Mouse (Mus musculus) midbrain, embryonic 11.5 days (tissue): Measurements from ENCODE around the gene Mcm2. TPM values are rescaled to one million over a fixed set of nuclear protein-coding genes. Genes with fewer than 3 reads are reported as not detected.

Experiments
- ATAC-seq: fragments of 200-750 bp; cut with Nextera tagmentation; 2 replicates; pipeline ENCODE4 v1.8.0; 2017; ENCODE audit warnings: moderate TSS enrichment, moderate library complexity; ENCODE audit not compliant: low FRiP score
- DNase-seq: peaks from one replicate; pipeline ENCODE4 v3.0.0; 2015; ENCODE audit warnings: low spot score; ENCODE audit errors: missing footprints
- H3K27ac ChIP-seq: fragments of 300-500 bp; sonication (generic); 2 replicates; pipeline ENCODE4 v1.5.1; 2014; ENCODE audit warnings: low read depth, low read length
- H3K27me3 ChIP-seq: fragments of 300-500 bp; sonication (generic); 2 replicates; pipeline ENCODE4 v1.6.1; 2014; ENCODE audit warnings: mild to moderate bottlenecking, low read length, moderate library complexity, mixed read lengths; ENCODE audit not compliant: control insufficient read depth, insufficient read depth
- H3K36me3 ChIP-seq: fragments of 300-500 bp; sonication (generic); 2 replicates; pipeline ENCODE4 v1.6.1; 2014; ENCODE audit warnings: mild to moderate bottlenecking, low read length, moderate library complexity, mixed read lengths; ENCODE audit not compliant: control insufficient read depth, insufficient read depth
- H3K4me1 ChIP-seq: fragments of 300-500 bp; sonication (generic); 2 replicates; pipeline ENCODE4 v1.6.1; 2014; ENCODE audit warnings: low read length; ENCODE audit not compliant: control insufficient read depth, insufficient read depth
- H3K4me2 ChIP-seq: fragments of 300-500 bp; sonication (generic); 2 replicates; pipeline ENCODE4 v1.6.1; 2014; ENCODE audit warnings: mild to moderate bottlenecking, moderate library complexity
- H3K4me3 ChIP-seq: fragments of 300-500 bp; sonication (generic); 2 replicates; pipeline ENCODE4 v1.5.1; 2014; ENCODE audit warnings: low read depth, low read length
- H3K9ac ChIP-seq: fragments of 300-500 bp; sonication (generic); 2 replicates; pipeline ENCODE4 v1.6.1; 2014; ENCODE audit warnings: low read length
- H3K9me3 ChIP-seq: fragments of 300-500 bp; sonication (generic); 2 replicates; pipeline ENCODE4 v1.6.1; 2016; ENCODE audit warnings: low read length; ENCODE audit not compliant: control insufficient read depth
- WGBS: fragments of 180-500 bp; shearing (Covaris S2); extraction: QIAGEN DNeasy Blood & Tissue Kit; methylation state at CpG from one replicate; pipeline ENCODE4 v1.1.7; 2014; 5-methylcytosine and 5-hydroxymethylcytosine counted together
- polyA plus RNA-seq: library from polyadenylated mRNA; unstranded; fragments of >200 nt; fragmentation: Nextera tagmentation; extraction: Ambion mirVana; gene quantifications from 2 replicates; pipeline ENCODE4 v1.2.1, GENCODE M21; 2014

Gene Mcm2
- polyA plus RNA-seq, 1 experiment from 2014 or later = 212 TPM

DNA sequence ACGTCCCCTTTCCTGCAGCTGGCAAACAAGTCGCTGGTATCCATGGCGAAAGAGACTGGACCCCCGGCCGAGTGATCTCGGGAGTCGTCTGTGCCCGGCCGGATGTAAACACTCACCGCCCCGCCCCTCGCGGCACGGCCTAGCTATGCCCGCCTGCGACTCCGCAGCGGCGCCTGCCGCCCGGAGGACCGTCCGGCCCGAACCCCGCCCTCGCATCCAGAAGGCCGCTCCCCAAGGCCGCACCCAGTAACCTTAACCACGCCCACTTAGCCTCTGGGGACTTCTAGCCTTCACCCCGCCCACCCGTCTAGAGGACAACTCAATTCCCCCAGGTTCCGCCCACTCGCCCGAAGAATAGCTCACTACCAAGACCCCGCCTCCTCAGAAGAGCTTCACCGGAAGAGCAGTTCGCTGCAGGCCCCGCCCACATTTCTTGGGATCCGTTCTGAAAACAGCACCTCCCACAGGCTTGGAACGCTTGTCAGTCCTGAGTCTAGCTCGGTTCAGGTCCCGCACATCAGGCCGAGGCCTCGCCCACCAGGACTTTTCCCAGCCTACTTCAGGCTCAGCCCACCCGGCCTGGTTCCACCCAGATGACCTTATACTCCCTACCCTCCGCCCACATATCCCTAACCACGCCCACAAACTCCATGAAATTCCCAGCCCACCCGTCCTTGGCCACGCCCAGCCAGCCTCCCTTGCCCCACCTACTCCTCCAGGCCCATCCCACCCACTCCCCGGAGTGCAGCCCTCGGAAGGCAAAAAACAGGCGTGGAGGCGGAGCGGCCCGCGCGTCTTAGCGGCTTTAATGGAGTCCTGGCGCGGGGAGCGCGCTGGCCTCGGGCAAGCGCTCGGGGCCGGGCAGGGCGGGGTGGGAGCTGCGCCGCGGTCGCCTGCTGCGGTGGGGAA lies 56.5 kb downstream of the Mcm2 start, which contains the start of gene Abtb1:
Gene Abtb1 (minus strand): TSS at position 204 of the 909 bp plus-strand sequence.
- Histone ChIP-seq H3K27ac (peak within 1 kb of the TSS; percentile 64), H3K4me1 (peaks cover 13% of the 10 kb centered on the region), H3K9me3 (no peaks in the 10 kb centered on the region), H3K36me3 (no peaks in the 10 kb centered on the region), H3K27me3 (no peaks in the 10 kb centered on the region), H3K9ac (peak within 1 kb of the TSS; percentile 79), H3K4me3 (peak within 1 kb of the TSS; percentile 85), H3K4me2 (peak within 1 kb of the TSS; percentile 86)
- WGBS = under 1% methylated on average over 72 of the region's 72 CpGs
- DNase-seq (peak; percentile 100), ATAC-seq (peak; percentile 96)

DNA sequence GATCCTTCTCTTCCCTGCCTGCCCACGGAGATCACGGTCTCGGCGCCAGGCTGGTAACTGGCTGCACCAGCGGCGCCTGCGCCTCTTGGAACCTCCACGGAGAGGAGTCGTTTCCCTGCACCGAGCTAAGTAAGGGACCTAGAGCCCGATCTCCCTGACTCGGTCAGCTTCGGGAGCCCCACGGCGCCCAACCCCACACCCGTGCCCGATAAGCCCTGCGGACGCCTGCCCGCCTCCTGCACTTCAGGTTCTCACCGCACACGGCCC lies 57.1 kb downstream of the Mcm2 start:
- ATAC-seq (no peak), DNase-seq (no peak)
- Histone ChIP-seq H3K27me3 (no peaks in the 10 kb centered on the region), H3K36me3 (no peaks in the 10 kb centered on the region), H3K9me3 (no peaks in the 10 kb centered on the region), H3K4me2 (peak overlapping the region; percentile 86), H3K9ac (peak overlapping the region; percentile 79), H3K4me3 (peak overlapping the region; percentile 85), H3K4me1 (peaks cover 13% of the 10 kb centered on the region), H3K27ac (peak overlapping the region; percentile 54)
- WGBS = 0% methylated on average over 22 of the region's 22 CpGs

DNA sequence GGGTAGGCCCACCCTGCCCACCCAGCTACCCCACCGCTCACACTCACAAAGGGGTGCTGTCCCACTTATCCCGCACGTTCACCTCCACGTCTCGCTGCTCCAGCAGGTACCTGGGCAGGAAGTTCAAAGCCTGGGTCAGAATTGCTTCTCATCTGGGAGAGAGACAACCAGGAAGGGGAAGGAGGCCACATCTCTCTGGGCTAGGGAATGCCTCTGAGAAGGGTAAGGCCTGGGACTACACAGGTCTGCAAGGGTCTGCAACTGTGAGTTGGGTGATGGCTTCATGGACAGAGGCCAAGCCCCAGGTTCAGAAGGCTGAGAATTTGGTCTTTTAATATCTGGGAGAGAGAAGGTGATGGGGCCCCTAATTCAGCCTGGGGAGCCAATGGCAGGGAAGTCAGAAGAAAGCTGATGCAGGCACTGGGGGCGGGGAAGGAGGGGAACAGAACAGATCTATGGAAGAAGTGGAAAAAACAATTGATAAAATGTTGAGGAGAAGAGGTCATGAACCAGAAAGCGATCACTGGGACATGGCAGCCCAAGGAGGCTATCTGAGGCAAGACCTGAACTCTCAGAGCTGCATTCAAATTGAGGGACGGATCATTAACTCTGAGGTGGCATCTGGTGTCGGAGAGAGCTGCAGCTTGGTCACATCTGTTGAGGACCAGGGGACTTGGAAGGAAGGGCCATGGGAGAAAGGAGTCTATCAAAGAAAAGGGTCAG lies 57.6 kb downstream of the Mcm2 start:
- peaks cover 13% of the 10 kb centered on the region for H3K4me1 ChIP-seq
- H3K36me3 ChIP-seq = no peaks in the 10 kb centered on the region
- no peaks in the 10 kb centered on the region for H3K27me3 ChIP-seq
- WGBS = 58% methylated on average over 9 of the region's 9 CpGs
- peak overlapping the region; percentile 54 for H3K27ac ChIP-seq
- ATAC-seq = no peak
- H3K4me3 ChIP-seq = peak overlapping the region; percentile 85
- H3K4me2 ChIP-seq = peak overlapping the region; percentile 86
- no peaks in the 10 kb centered on the region for H3K9me3 ChIP-seq
- DNase-seq = peak; percentile 90
- H3K9ac ChIP-seq = peak overlapping the region; percentile 79

DNA sequence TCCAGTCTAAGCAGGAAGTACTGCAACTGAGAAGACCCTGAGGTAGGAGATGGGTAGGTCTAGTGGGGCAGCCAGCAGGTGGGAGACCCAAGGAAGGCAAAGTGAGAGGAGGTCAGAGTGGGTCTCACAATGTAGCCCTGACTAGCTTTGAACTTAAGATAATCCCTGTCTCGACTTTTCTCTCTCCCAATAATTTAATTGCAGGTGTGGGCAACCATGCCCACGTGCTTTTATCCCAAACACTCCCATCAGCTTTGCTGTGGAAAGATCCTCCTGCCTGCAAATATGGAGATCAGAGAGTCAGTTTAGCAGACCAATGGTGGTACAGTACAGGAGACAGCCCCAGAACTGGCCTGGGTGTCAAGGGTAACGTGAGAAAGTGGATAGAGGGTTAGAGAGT lies 58.4 kb downstream of the Mcm2 start:
- 72% methylated on average over 3 of the region's 3 CpGs for WGBS
- Histone ChIP-seq H3K27ac (no peak overlapping the region), H3K4me1 (peaks cover 13% of the 10 kb centered on the region), H3K4me2 (no peak overlapping the region), H3K4me3 (no peak overlapping the region), H3K36me3 (no peaks in the 10 kb centered on the region), H3K27me3 (no peaks in the 10 kb centered on the region), H3K9me3 (no peaks in the 10 kb centered on the region), H3K9ac (no peak overlapping the region)
- ATAC-seq (no peak), DNase-seq (no peak)

DNA sequence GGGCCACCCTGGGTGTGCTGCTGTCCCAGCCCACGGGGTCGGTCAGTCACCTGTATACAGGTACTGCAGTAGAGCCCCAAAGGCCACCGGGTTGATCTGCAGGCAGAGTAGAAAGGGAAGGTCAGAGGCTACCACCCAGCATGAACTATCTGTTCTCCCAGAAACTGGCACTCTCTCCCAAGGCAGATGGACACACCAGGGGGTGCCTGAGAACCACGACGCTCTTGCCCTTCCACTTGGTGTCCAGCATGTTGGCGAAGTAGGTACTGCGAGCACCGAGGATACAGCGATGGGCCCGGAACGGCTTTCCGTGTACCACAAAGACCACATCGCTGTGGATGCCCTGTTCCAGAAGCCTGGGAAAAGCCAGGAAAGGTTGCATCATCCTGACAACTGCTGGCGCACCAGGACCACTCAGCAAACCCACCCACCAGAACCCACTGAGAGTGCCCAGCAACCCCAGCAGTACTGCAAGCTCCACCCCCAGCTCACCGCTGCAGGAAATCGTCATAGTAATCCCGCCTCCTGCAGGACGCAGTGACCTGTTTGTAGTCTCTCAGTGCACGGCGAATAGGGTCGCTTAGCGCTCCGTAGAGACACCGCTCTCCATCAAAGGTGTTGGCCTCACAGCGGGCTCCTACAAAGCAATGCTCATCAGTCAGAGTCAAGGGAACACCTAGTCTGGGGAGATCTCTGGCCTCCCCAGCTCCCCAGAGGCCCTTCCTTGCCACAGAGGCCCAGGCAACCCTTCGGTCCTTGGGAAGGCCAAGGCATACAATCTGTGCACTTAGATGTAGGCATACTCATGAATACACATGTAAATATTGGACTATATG lies 59.2 kb downstream of the Mcm2 start:
- ATAC-seq = no peak
- H3K36me3 ChIP-seq = no peaks in the 10 kb centered on the region

DNA sequence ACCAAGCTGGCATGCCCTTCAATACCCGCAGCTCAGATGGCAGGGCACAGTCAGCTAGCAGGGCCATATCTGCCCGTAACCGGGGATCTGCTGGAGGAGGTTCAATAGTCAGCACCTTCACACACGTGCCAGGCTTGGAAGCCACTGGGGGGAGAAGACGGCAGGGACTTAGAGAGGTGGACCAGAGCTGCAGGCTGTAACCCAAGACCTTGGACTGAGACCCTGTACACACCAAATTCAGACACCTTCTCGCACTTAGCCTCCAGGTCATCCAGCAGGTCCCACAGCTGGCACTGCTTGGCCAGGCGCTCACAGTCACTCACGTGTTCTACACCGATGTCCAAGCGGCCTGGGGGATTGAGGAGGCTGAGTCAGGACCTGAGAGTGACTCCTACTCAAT lies 60.0 kb downstream of the Mcm2 start:
- ATAC-seq (no peak), DNase-seq (no peak)
- WGBS = 90% methylated on average over 10 of the region's 10 CpGs
- Histone ChIP-seq H3K36me3 (no peaks in the 10 kb centered on the region), H3K9ac (no peak overlapping the region), H3K4me1 (peaks cover 13% of the 10 kb centered on the region), H3K27me3 (no peaks in the 10 kb centered on the region), H3K9me3 (no peaks in the 10 kb centered on the region), H3K4me3 (no peak overlapping the region), H3K27ac (no peak overlapping the region), H3K4me2 (no peak overlapping the region)

More for the DNA sequence above, 59.2 kb downstream of the Mcm2 start:
- Histone ChIP-seq H3K4me2 (no peak overlapping the region), H3K9ac (no peak overlapping the region), H3K27me3 (no peaks in the 10 kb centered on the region), H3K9me3 (no peaks in the 10 kb centered on the region), H3K27ac (no peak overlapping the region), H3K4me1 (peaks cover 13% of the 10 kb centered on the region), H3K4me3 (no peak overlapping the region)
- 84% methylated on average over 26 of the region's 26 CpGs for WGBS
- DNase-seq = no peak

GRCm38 (mm10) chr6:88837999-88838398 lies 60.6 kb downstream of the Mcm2 start:
- ATAC-seq (no peak), DNase-seq (no peak)
- Histone ChIP-seq H3K36me3 (no peaks in the 10 kb centered on the region), H3K9ac (no peak overlapping the region), H3K27ac (no peak overlapping the region), H3K4me2 (no peak overlapping the region), H3K9me3 (no peaks in the 10 kb centered on the region), H3K4me1 (peaks cover 12% of the 10 kb centered on the region), H3K27me3 (no peaks in the 10 kb centered on the region), H3K4me3 (no peak overlapping the region)
- WGBS = 90% methylated on average over 12 of the region's 12 CpGs

DNA sequence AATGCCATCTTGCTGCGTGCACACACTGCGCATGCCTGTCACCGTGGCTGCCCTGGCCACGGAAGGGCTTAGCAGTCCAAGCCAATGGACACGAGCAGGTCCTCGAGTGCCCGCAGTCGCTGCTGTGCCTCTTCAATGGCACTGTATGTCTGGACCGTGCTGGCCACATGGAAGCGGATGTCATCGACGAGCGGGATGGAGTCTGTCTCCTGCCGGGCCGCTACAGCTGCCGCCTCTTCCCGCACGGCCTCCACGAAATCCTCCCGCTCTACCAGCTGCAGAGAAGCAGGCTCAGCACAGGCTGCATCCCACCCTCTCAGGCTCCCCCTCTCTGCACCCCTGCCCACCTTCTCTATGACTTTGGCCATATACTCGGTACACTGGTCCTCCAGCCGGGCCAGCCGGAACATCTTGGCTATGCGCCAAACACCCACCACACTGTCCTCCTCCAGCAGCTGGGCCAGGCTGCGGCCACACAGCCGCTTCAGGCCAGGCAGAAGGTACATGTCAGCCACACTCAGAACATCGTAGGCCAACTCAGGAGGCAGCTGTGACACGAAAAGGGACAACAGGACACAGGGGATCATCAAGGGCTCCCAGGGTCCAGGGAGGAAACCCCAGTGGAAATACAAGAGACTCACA lies 62.3 kb downstream of the Mcm2 start:
- no peak for ATAC-seq
- Histone ChIP-seq H3K4me3 (no peak overlapping the region), H3K9me3 (no peaks in the 10 kb centered on the region), H3K4me2 (no peak overlapping the region), H3K27me3 (no peaks in the 10 kb centered on the region), H3K4me1 (peaks cover 8% of the 10 kb centered on the region), H3K36me3 (no peaks in the 10 kb centered on the region), H3K9ac (no peak overlapping the region), H3K27ac (no peak overlapping the region)
- 90% methylated on average over 28 of the region's 28 CpGs for WGBS
- no peak for DNase-seq
